Mouse (Mus musculus): ENCODE results near the gene Rpap2.

The Rpap2 gene

DNA sequence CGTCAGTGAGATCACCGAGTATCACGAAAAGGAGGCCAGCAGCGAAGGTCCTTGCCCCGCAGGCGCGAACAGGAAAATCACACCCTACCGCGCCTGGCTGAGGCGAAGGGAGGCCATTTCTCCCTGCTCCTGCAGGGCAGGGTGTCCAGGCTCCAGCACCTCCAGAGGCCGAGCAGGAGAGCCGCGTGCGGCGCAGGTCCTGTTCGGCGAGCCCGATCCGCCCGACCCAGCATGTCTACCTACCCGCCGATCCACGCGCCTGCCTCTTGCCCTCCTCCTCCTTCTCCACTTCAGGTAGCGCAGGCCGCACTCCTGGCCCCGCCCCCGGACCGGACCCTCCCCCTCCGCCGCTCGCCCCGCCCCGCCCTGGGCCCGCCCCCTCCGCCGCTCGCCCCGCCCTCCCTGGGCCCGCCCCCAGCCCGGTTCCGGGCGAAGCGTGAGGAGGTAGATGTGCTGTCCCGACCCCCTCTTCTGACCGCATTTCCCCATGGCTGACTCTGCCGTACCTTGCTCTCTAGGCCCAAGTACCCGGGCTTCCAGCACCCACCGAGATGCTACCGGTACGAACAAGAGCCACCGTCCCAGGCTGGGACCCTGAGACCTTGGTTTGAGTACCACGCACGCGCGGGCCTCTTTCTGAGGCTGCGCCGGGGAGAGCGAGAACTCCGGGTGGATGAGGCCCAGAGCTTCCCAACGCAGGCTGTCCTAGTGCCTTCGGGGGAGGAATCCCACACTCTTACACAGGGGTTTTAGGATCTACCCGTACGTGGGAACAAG is at the start of gene Rpap2, which contains the start of gene Glmn:
Rpap2 (plus strand) TSS at position 73 of the 777 bp plus-strand sequence.
Glmn (minus strand) TSS at position 588 of the 777 bp plus-strand sequence.
- peak; percentile 62 for DNase-seq (ENCODE audit: low spot score)

DNA sequence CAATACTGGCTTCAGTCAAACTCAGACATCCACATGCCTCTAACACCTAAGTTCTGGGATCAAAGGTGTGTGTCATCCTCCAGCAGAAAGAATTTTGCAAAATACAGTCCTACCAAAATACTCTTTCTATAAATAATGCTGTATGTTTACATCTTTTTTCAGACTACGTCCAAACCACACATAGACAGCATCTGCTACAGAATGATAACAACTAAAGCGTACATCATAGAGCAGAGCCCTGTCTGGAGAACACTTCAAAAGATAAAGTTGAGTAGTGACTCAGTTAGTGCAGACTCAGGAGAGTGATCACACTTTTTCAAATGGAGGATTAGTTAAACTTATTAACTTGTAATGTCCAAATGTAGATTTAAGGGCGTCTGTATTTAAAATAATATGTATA is 49.2 kb upstream of the Rpap2 start:
- DNase-seq (ENCODE audit: low spot score) = no peak

DNA sequence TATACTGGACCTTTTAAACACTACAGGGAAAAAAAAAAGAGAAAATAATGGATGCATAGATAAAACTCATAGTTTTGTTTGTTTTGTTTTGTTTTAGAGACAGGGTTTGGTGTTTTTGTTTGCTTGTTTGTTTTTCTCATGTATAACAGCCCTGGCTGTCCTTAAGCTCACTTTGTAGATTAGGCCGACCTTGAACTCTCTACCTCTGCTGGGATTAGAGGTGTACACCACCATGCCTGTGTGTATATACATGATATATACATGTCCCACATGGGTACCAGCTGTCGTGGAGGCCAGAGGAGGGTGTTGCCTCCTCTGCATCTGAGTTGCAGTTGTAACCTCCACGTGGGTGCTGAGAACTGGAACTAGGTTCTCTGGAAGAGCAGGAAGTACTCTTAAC is 48.7 kb upstream of the Rpap2 start:
- no peak for DNase-seq (ENCODE audit: low spot score)

DNA sequence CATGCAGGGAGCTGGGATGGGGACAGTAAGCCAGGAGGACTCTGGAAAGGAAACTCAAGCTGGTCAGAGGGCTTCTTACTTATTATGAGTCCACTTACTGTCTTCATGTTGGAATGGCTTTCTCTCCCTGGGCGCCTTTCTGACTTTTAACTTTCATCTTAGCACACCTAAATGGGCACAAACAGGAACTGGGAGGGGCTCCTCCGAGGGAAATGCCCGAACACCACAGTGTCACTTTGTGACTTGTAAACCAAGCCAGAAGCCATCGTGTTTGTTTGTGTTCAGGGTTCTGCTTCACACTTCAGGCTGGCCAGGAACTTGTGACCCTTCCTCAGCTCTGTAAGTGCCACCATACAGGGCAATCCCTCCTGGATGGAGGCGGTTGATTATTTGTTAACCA is 42.8 kb upstream of the Rpap2 start:
- DNase-seq (ENCODE audit: low spot score) = no peak

DNA sequence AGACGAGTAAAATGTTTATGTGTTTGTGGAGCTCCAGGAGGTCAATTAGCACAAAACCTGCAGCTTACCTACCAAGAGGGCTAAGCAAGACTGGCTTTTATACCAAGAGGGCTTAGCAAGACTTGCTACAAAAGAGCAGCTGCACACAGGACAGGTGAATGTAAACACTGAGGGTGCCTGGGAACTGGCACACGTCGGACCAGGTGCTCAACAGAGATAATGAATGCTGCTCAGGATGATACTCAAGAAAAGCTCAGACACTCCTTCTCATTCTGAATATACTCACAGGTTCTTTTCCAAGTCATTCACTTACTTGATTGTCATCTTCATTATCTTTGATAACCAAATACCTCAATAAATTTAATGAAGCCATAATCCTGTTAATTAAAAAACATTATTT is 40.2 kb upstream of the Rpap2 start:
- no peak for DNase-seq (ENCODE audit: low spot score)

DNA sequence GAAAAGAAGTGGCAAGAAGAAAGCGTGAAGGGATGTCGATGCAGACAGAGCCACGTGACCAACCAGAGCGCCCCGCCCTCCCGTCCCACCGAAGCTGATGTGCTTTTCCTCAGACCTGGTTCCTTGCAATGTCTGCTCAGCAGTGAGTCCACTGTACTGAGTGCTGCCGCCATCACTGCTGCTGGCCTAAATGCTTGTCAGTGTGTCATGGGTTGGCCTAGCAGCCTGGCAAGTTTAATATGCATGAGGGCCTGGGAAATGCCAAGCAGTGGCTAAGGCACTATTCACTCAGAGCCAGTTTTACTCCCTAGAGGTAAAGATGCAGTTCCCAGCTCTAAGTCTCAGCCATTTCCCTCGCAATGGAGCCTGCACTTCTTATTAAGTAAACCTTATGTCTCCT is 28.0 kb upstream of the Rpap2 start:
- DNase-seq (ENCODE audit: low spot score) = no peak

DNA sequence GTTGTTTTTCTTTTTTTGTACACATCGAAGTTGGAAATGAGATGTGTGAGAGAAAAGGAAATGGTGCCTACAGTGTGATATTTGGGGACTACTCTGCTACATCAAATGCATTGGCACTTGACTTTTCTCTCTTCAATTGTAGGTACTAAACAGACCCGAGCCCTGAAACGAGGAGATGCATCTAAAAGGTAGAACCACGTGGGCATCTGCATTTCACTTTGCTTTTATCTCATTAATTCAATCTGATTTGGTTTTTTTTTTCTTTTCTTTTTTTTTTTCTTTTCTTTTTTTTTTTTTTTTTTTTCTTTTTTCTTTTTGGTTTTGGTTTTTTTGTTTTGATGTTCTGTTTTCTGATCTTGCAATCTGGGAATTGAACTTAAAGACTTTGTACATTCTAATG is 1.2 kb downstream of the Rpap2 start:
- DNase-seq (ENCODE audit: low spot score) = no peak

DNA sequence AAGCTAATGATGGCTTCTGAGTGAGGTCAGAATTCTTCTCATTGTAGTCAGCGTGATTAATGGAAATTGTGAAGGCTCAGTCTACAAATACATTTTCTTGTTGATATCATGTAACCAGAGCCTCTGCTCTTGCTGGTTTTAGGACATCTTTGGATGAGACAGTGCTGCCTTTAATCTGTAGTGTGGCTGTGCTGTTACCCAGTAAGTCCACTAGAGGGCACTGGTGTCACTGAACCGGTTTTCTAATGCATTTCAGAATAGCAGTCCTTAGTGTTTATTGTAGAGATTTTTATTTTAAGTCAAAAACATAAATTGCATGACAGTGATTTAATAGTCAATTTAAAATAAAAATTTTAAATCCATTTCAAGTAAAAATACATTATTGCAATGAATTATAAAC is 14.1 kb downstream of the Rpap2 start:
- peak; percentile 69 for DNase-seq (ENCODE audit: low spot score)

DNA sequence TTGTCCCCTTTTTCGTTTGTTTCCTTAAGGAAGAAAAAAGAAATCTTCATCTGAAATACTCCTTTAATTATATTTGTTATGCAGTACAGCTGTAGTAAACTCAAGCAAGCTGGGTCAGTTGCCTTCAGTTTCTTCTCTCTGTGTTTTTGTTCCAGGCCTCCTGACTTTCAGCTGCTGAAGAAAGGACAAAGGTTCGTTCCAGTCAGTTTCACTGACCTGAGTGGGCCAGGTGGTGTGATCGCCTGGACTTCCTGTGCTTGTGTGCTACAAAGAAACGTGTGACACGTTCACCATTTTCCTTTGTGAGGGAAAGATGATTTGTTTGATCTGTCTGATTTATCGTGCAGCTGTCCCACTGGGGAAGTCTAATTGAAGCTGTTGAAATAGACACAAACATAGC is 20.8 kb downstream of the Rpap2 start:
- DNase-seq (ENCODE audit: low spot score) = no peak

DNA sequence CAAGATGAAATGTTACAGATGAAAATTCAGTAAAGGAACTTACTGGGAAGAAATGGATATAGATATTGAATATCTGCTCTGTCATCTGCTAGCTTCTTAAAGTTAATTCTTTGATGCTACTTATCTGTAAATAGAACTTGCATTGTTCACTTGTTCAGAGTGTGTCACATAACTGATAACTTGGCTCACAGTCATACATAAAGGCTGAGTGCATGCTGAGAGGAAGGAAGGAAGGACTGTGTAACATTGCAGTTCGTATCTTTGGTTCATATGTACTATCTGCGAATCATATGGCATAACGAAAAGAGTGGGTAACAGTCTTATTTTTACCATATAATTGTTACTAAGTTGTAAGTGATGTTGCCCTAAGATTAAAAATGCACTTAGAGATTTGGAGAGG is 24.2 kb downstream of the Rpap2 start:
- DNase-seq (ENCODE audit: low spot score) = no peak

DNA sequence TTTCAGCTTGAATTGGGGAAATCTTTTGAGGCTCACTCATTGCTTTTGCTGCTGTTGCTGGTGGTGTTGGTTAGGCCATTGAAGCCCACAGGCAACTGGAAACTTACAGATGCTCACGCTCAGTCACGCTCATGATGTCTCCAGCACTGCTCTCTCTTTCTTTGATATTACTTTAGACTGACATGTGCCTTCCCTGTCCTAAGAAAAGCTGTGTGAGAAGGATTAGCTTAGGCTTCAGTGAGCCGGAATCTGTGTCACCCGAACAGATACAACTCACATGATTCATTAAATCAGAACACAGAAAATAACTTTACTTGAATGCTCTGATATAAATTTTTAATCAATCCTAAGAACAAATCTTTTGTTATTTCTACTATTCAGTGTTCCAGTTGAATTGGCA is 36.5 kb downstream of the Rpap2 start:
- no peak for DNase-seq (ENCODE audit: low spot score)

DNA sequence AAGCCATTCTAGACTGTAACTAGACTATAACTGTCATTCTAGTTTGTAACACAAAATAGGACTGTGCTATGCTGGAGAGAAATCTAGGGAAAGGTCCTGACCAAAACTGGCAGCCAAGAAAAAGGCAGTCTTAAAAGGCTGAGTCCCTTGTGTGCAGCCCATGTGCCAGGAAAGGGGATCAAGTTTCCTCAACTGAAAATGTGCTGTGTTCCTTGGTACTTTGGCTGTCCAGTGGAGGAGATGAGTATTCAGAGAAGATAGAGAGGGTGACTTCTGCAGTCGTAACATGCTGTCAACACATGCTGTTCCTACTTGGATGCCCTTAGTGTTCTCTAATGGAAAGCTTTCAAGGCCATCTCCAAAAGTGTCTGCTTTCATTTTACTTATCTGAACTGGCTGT is 39.9 kb downstream of the Rpap2 start:
- DNase-seq (ENCODE audit: low spot score) = no peak

DNA sequence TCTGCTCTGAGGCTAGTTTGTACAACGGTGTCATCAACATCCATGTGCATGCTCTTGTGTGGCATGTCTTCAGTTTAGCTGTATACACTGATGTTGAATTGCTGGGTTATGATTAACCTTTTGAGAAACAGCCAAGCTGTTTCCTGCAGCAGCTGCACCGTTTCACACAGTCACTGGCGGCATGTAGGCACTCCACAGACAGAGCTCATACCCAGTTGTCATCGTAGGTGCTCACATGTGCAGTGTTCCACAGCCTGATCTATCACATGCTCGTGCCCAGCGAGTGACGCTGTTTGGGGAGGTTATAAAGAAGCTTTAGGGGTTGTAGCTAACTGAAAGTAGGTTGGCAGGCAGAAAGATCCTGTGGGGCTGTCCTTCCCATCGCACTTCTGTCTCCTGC is 41.2 kb downstream of the Rpap2 start:
- DNase-seq (ENCODE audit: low spot score) = no peak

DNA sequence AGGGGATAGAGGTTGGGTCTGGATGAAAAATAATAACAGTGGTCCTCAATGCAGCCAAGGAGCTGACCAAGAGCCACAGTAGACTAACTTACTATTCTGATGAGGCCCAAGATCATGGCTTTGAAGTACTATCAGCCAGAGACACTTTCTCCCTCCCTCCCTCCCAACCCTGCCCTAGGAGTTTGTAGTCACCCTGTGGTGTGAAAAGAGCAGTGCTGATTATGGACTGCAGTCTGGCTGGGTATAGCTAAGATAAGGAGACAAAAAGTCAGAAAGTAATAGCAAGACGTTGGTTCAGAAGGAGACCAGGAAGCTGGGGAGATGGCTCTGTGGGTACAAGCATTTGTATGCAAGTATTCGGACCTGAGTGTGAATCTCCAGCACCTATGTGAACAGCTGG is 47.4 kb downstream of the Rpap2 start:
- DNase-seq (ENCODE audit: low spot score) = no peak

DNA sequence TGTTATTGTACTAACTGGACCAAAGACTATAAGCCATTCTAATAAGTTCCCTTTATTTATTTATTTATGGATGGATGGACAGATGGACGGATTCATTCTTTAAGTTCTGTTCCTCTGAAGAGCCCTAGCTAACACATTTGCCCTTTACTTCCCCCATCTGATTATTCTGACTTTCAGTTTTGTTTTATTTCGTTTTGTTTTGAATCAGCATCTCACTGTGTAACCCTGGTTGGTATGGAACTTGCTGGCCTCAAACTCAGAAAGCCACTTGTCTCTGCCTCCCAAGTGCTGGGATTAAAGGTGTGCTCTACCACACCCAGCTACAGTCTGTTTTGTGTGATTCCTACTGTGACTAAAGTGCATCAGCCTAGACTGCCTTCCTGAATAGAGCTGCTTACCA is 48.8 kb downstream of the Rpap2 start:
- DNase-seq (ENCODE audit: low spot score) = no peak

DNA sequence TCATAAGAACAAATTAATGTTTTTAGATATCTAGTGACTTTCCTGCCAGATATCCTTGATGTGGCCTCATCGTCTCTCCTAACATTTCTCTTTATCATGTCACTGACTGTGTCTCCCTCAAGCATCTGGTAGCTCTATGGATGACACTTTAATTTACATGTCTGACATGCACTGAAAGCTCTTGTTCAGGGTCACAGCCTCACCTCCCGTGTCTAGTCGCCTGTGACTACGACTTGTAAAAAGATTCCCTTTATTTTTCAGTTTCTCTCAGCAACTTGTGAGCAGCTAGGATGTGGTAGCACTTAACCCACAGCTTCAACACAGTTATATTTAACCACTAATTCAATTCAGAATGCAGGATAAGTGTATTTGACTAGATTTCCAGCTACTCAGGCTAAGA is 50.4 kb downstream of the Rpap2 start:
- DNase-seq (ENCODE audit: low spot score) = no peak

DNA sequence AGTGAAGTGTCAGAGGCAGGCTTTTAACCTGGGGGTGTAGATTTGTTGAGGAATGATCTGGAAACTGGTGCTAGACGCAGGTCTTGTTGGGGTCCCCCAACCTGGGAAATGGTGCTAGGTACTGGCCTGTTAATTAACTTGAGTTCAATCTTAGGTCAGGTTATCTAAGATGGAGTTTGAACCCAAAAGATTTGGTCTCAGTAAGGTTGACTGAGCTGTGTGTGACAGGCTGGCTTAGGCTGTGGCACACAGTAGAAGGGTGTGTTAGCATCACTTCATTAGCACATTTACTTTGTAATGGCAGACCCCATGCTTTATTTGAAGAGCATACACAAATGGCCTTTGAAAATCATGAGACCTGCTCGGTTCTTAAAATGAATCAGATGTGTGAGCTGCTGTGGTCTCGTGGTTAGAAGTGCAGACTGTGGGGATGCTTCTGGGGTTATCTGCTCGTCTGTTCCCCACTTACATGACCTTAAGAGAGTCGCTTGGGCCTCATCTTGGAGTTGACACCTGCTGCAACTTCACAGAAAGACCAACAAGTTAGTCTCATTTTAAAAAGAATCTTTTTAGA is 51.5 kb downstream of the Rpap2 start:
- no peak for DNase-seq (ENCODE audit: low spot score)

DNA sequence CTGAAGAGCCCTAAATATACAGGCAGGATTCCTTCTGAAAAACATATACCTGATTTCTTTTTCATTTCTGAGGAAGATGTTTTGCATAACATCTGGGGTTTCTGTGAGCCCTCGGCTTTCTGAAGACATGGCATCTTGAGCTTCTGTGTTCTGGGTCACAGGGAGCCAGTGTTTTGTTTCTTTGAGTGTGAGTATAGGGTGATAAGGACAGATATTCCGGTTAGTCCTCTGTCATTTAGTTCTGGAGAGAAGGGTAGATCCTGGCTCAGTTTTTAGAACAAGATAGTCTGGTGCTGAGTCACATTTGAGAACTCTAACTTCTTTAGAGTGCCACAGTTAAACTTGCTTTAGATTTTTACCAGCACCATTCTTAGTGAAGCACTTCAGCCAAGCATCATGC is 52.5 kb downstream of the Rpap2 start:
- no peak for DNase-seq (ENCODE audit: low spot score)

DNA sequence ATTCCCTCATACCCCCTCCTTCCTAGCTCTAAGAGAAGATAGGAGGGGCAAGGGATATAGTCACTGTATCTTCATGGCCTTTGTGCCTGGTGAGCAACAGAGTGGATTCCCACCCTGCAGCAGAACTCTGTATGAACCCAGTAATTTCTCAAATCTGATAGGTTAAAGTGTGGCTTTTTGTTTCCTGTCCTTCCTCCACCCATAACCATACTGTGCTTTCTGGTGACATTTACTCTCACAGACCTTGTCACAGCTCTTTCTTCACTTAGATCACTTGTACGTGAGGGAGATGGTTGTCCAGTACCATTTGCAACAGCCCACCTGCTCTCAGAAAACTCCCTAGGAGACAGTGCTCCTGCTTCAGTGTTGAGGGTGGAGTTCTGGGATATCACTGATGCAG is 53.3 kb downstream of the Rpap2 start:
- no peak for DNase-seq (ENCODE audit: low spot score)

DNA sequence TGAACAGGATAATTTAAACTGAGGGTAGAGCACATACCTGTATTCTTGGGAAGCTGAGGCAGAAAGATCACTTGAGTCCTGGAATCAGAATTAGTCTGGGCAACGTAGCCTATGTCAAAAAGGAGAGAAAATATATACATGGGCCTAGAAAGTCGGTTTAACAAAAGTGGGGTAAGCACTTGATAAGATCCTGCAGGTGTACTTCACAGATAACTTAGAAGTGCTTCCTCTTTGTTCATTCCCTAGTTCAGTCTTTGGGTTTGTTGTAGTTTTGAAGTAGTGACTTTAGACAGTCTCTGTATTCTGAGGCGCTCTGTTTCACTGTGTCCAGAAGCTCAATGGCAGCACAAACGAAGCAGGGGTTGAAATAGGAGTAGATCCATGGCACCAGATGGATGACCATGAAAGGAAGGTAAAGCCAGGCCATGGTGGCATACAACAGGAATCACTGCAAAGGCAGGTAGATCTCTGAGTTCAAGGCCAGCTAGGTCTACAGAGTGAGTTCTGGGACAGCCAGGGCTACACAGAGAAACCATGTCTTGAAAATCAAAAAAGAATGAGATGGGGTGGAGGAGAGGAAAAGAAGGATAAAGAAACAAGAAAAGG is 55.0 kb downstream of the Rpap2 start:
- no peak for DNase-seq (ENCODE audit: low spot score)

DNA sequence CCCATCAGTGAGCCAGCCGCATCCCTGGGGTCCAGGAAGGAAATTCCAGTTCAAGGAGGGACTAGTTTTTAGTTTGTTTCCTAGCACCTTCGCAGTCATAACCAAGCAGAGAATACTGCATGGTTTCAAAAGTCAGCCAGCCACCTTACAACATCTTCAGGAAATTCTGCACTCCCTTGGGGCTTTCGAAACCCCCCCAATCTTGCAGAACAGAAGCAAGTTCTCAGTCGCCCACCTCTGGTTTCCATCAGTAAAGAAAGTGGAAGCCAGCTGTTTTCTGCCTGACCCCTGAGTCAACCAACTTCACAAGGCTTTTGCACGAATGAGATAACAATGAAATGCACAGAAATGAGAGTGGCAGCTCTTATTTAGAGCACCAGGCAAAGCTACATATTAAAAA is 81.2 kb downstream of the Rpap2 start:
- DNase-seq (ENCODE audit: low spot score) = no peak

DNA sequence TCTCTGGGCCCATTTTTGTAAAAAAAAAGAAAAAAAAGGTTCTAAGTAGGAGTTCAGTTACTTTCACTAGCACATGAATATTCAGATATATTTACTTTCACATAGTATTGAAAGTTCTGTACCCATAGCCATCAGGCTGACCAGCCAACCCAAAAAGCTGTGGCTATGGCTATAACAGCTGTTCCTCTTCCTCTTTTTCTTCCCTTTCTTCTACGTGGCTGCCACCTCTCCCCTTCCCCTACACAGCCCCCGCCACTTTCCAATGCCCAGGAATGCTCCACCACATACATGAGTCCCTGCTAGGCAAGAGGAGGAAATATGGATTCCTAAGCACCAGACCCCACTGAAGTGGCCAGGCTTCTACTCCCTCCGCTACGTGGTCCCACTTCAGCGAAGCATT is 84.1 kb downstream of the Rpap2 start:
- DNase-seq (ENCODE audit: low spot score) = no peak

DNA sequence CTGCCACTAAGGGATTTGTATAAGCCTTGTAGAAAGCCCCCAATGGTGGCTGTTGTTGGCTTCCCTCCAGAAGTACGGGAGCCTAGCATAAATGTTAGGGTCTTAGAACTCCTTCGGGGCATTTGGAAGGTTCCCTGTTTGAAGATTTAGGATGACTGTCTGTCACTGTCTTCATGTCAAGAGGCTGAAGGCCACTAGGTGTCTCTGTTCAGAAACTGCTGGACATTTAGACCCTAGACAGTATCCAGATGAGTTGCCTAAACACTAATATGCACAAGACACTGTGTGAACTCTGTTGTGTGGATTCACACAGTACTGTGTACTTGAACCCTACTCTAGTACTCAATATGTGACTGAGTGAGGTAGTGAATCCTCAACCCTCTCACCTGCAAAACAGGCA is 87.2 kb downstream of the Rpap2 start:
- DNase-seq (ENCODE audit: low spot score) = no peak

DNA sequence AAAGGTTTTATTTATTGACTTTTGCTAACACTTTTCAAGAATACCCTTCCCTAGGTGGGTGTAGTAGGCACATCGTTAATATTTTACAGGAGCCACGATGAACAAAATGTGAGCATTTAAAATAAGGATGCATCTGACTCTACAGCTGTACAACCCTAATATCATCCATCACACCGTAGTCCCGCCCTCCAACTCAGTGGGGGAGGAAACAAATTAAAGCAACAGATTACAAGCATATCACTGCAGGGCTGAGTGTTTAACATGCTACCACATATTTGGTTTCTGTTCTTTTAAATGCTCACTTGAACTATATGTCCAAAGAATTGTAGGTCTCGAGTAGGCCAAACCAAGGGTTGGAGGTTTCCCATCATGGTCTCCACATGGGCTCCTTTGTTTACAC is 90.0 kb downstream of the Rpap2 start:
- no peak for DNase-seq (ENCODE audit: low spot score)

Data from layer of hippocampus, adult 9-10 months (tissue).